8 mouse cellular contexts compared by ENCODE assay signal in the genomic region with DNA sequence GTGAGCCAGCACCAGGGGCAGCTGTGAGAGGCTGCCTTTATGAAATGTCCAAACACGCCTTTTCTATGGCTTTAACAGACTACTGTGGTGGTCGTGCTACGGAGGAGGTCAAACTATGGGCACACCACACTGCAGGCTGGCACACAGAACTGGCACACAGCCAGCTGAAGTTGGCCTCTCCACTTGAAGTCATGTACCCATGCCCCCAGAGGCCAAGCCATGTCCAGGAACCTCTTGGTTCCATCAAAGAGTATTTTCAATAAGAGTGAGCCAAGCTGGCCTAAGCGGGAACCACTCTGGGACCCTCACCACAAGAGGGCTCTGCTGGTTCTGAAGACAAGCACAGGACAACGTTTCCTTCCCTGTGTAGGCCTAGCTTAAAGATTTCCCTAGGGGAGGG. TPM values are rescaled to one million over a fixed set of nuclear protein-coding genes. Genes with fewer than 3 reads are reported as not detected.
DNase-seq lines count a peak whose midpoint lies in the region; ATAC-seq and TF ChIP-seq lines count a peak whose summit lies in the region.

No protein-coding gene starts in this region.

- H3K4me1 ChIP-seq in heart, adult 2 months (ENCODE audit: control insufficient read depth, insufficient read depth, low read length) = peaks cover 15% of the 10 kb centered on the region
- H3K4me1 ChIP-seq in embryonic facial prominence, embryonic 15.5 days = peaks cover 8% of the 10 kb centered on the region; the same call in 1 of the 2 replicates
- H3K4me1 ChIP-seq in intestine, postnatal 0 days (replicated peaks; ENCODE audit: control insufficient read depth, insufficient read depth, low read length) = no peaks in the 10 kb centered on the region

- intact Hi-C loops in heart, adult 2 months (cut with DNase I) = no loop called here
- intact Hi-C loops in heart, postnatal 25 days (cut with DNase I) = no loop called here

- no peak for TF ChIP-seq EP300 in heart, adult 2 months (IDR thresholded peaks at IDR 0.05; ENCODE audit: insufficient read depth, low read depth, low read length)

- H3K27ac ChIP-seq in heart, adult 2 months = peak overlapping the region; percentile 73
- H3K27ac ChIP-seq in embryonic facial prominence, embryonic 15.5 days (replicated peaks) = 0 out of 2 replicates have a peak overlapping the region, but pooled peaks have one; percentile 3
- 0 out of 2 replicates have a peak overlapping the region, but pooled peaks have one; percentile 46 for H3K27ac ChIP-seq in intestine, postnatal 0 days (ENCODE audit: low read depth, low read length)

- H3K4me2 ChIP-seq in embryonic facial prominence, embryonic 15.5 days (replicated peaks) = no peak overlapping the region
- H3K4me2 ChIP-seq in intestine, postnatal 0 days (replicated peaks; ENCODE audit: low read depth) = no peak overlapping the region

- peaks cover 2% of the 10 kb centered on the region; the same call in 1 of the 2 replicates for H3K36me3 ChIP-seq in heart, adult 2 months (ENCODE audit: control insufficient read depth, insufficient read depth, low read length)
- H3K36me3 ChIP-seq in embryonic facial prominence, embryonic 15.5 days = no peaks in the 10 kb centered on the region
- no peaks in the 10 kb centered on the region for H3K36me3 ChIP-seq in intestine, postnatal 0 days (ENCODE audit: control insufficient read depth, insufficient read depth)

- H3K9ac ChIP-seq in heart, adult 2 months (ENCODE audit: low read depth, low read length) = no peak overlapping the region
- H3K9ac ChIP-seq in embryonic facial prominence, embryonic 15.5 days = no peak overlapping the region
- no peak overlapping the region for H3K9ac ChIP-seq in intestine, postnatal 0 days (ENCODE audit: low read depth, low read length)

- peak; percentile 38 for TF ChIP-seq CTCF in heart, adult 2 months (IDR thresholded peaks at IDR 0.05)
- peak; percentile 43 for TF ChIP-seq CTCF in intestine, postnatal 0 days (IDR thresholded peaks at IDR 0.05; ENCODE audit: low read depth)

- no peaks in the 10 kb centered on the region for H3K9me3 ChIP-seq in embryonic facial prominence, embryonic 15.5 days (replicated peaks)
- H3K9me3 ChIP-seq in intestine, postnatal 0 days (ENCODE audit: control insufficient read depth) = no peaks in the 10 kb centered on the region

- DNase-seq in heart, adult 2 months = peak in 1 of 2 experiments; percentile 26
- DNase-seq in heart, postnatal 25 days (ENCODE audit: low spot score) = no peak
- DNase-seq in lung, postnatal 36 days = peak; percentile 63
- no peak for DNase-seq in natural killer cell, adult 2 months (ENCODE audit: low spot score in 2 of 2)
- no peak for DNase-seq in urinary bladder, postnatal 36 days (ENCODE audit: low spot score in 2 of 2)
- no peak for DNase-seq in Muller cell, postnatal 12 days (ENCODE audit: inconsistent ontology term)

- no peak for TF ChIP-seq POLR2A in heart, adult 2 months (IDR thresholded peaks at IDR 0.05; ENCODE audit: insufficient read depth, low read depth, low read length)

- H3K4me3 ChIP-seq in heart, adult 2 months = no peak overlapping the region
- H3K4me3 ChIP-seq in embryonic facial prominence, embryonic 15.5 days (replicated peaks) = no peak overlapping the region
- H3K4me3 ChIP-seq in intestine, postnatal 0 days (ENCODE audit: low read depth, low read length) = no peak overlapping the region

- no peaks in the 10 kb centered on the region for H3K27me3 ChIP-seq in heart, adult 2 months (ENCODE audit: control insufficient read depth, insufficient read depth, low read length)
- H3K27me3 ChIP-seq in embryonic facial prominence, embryonic 15.5 days = no peaks in the 10 kb centered on the region
- no peaks in the 10 kb centered on the region for H3K27me3 ChIP-seq in intestine, postnatal 0 days (replicated peaks; ENCODE audit: control insufficient read depth, insufficient read depth, low read length)

- ATAC-seq in embryonic facial prominence, embryonic 15.5 days (ENCODE audit: insufficient number of reproducible peaks, low FRiP score, low TSS enrichment, low read depth) = no peak; the same call in 1 of the 2 replicates
- ATAC-seq in intestine, postnatal 0 days = no peak

- peaks cover 1% of the 10 kb centered on the region for H3K79me2 ChIP-seq in heart, adult 2 months (replicated peaks; ENCODE audit: control insufficient read depth, insufficient read depth, low read length)

- WGBS in heart, adult 2 months = 41% methylated on average over 5 of the region's 5 CpGs
- WGBS in embryonic facial prominence, embryonic 15.5 days = 51% methylated on average over 5 of the region's 5 CpGs
- WGBS in intestine, postnatal 0 days = 55% methylated on average over 5 of the region's 5 CpGs

RNA-seq across cellular contexts. Expression of a gene that starts 49.7 kb away (rescaled TPM):
- 10 to 100 TPM; 25.2 to 26.9 TPM for total RNA-seq in heart, adult 2 months (2021)
- polyA plus RNA-seq in heart, adult 2 months (2012; rRNA removed) = 8.3 and 11.0 TPM in 2 replicates
- total RNA-seq in heart, postnatal 25 days (2021) = 10 to 100 TPM; 25.0 to 28.2 TPM
- 11.9 and 12.0 TPM in 2 replicates for polyA plus RNA-seq in embryonic facial prominence, embryonic 15.5 days (2015; fragmentation: Nextera tagmentation; extraction: Ambion mirVana)
- polyA plus RNA-seq in intestine, postnatal 0 days (2015; fragmentation: Nextera tagmentation; extraction: Ambion mirVana) = 6.7 and 7.4 TPM in 2 replicates

Comparison
In these comparisons a context has a peak if more than half of its experiments do, and no peak if none do; other contexts are left out.
1. H3K27ac ChIP-seq: peak in every context shown above with its lines; median percentile 73 in heart, adult 2 months; 46 in intestine, postnatal 0 days; 3 in embryonic facial prominence, embryonic 15.5 days.